Mouse (Mus musculus): ENCODE measurements around the gene Ntpcr. TPM values are rescaled to one million over a fixed set of nuclear protein-coding genes. Genes with fewer than 3 reads are reported as not detected.

The Ntpcr gene
- total and polyA plus RNA-seq, 3 experiments = 40.0 to 45.3 TPM; not detected in 1

DNA sequence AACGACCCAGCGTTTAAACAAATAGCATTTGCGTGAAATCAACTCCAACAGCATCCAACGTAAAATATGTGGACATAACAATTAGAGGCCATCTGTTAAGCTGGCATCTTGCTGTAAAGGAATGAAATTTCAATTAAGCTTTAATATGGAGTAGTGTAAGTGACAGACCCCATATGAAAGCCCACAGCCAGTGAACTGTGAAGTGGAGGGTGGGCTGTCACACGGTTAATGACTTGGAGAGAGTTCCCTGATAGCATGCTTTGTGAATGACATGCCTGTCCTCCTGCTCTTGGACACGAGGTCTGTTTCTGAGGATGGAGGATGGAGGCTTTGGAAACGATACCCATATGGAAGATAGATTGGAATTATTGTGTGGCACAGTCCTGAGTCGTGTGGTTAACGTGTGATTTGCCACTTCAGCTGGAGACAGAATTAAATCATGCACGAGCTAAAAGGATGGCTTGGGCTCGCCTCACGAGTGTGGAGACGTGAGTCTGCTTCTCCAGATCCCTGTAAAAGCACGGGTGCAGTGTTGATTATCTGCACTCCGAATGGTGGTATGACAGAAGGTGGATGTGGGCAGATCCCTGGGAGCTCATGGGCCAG, 26.8 kb upstream of the Ntpcr start:
- no peak overlapping the region for H3K9ac ChIP-seq (ENCODE audit: control insufficient read depth, low read depth, low read length, poor library complexity, severe bottlenecking)
- H3K27ac ChIP-seq (ENCODE audit: control insufficient read depth, low read depth, low read length) = no peak overlapping the region
- no peaks in the 10 kb centered on the region for H3K79me2 ChIP-seq (ENCODE audit: control insufficient read depth, insufficient read depth, low read length, poor library complexity)
- no peaks in the 10 kb centered on the region for H3K4me1 ChIP-seq (ENCODE audit: control insufficient read depth in 1 of 2, insufficient read depth in 2 of 2, low read length in 2 of 2)
- H3K36me3 ChIP-seq (ENCODE audit: control insufficient read depth in 1 of 2, insufficient read depth in 2 of 2, low read length in 2 of 2) = no peaks in the 10 kb centered on the region
- H3K4me3 ChIP-seq (ENCODE audit: control insufficient read depth in 1 of 2, insufficient read depth in 1 of 2, low read depth in 2 of 2, low read length in 2 of 2) = no peak overlapping the region
- H3K27me3 ChIP-seq (ENCODE audit: control insufficient read depth in 1 of 2, insufficient read depth in 2 of 2, low read length in 2 of 2) = no peaks in the 10 kb centered on the region
- DNase-seq (ENCODE audit: low read depth, low spot score) = no peak
- no peak for TF ChIP-seq UBTF (IDR thresholded peaks at IDR 0.05; ENCODE audit: borderline replicate concordance, insufficient read depth, low read depth, low read length)
- no peak for TF ChIP-seq CTCF (IDR thresholded peaks at IDR 0.05 in 2 of 3, conservative IDR thresholded peaks at IDR 0.05 in 1 of 3; ENCODE audit: control insufficient read depth in 1 of 3, insufficient read depth in 1 of 3, low read depth in 2 of 3, low read length in 3 of 3, poor library complexity in 1 of 3, severe bottlenecking in 1 of 3)
- no peak for TF ChIP-seq TBP (IDR thresholded peaks at IDR 0.05; ENCODE audit: low read depth, low read length)
- no peak for TF ChIP-seq HCFC1 (IDR thresholded peaks at IDR 0.05; ENCODE audit: low read depth, low read length)
- TF ChIP-seq ELF1 (IDR thresholded peaks at IDR 0.05; ENCODE audit: low read depth, low read length) = no peak
- no peak for TF ChIP-seq BHLHE40 (IDR thresholded peaks at IDR 0.05; ENCODE audit: borderline replicate concordance, low read depth, low read length)
- no peak for TF ChIP-seq ETS1 (IDR thresholded peaks at IDR 0.05; ENCODE audit: low read depth, low read length)
- no peak for TF ChIP-seq ZKSCAN1 (IDR thresholded peaks at IDR 0.05; ENCODE audit: low read depth, low read length)
- no peak for TF ChIP-seq USF2 (IDR thresholded peaks at IDR 0.05; ENCODE audit: borderline replicate concordance in 1 of 2, insufficient read depth in 1 of 2, low read depth in 1 of 2, low read length in 2 of 2)
- TF ChIP-seq USF1 (IDR thresholded peaks at IDR 0.05; ENCODE audit: low read depth, low read length) = no peak
- TF ChIP-seq TCF12 (IDR thresholded peaks at IDR 0.05; ENCODE audit: low read depth, low read length) = no peak
- H3K9me3 ChIP-seq (replicated peaks; ENCODE audit: insufficient read depth, low read length) = no peaks in the 10 kb centered on the region

DNA sequence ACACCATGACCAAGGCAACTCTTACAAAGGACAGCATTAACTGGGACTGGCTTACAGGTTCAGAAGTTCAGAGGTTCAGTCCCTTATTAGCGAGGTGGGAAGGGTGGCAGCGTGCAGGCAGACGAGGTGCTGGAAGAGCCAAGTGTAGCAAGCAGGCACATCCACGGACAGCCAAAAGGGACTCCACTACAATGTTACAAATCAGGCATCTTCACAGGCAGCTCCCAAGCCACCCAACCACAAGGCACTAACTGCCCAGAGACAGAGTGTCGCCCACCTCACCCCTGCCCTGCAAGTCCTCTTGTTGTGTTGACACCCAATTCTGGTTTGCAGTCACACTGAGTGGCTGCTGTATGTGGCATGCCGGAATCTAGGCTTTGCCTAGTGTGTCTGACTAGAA, 25.3 kb upstream of the Ntpcr start:
- H3K4me1 ChIP-seq (ENCODE audit: control insufficient read depth in 1 of 2, insufficient read depth in 2 of 2, low read length in 2 of 2) = no peaks in the 10 kb centered on the region
- H3K36me3 ChIP-seq (ENCODE audit: control insufficient read depth in 1 of 2, insufficient read depth in 2 of 2, low read length in 2 of 2) = no peaks in the 10 kb centered on the region
- H3K27ac ChIP-seq (ENCODE audit: control insufficient read depth, low read depth, low read length) = no peak overlapping the region
- H3K79me2 ChIP-seq (ENCODE audit: control insufficient read depth, insufficient read depth, low read length, poor library complexity) = no peaks in the 10 kb centered on the region
- H3K4me3 ChIP-seq (ENCODE audit: control insufficient read depth in 1 of 2, insufficient read depth in 1 of 2, low read depth in 2 of 2, low read length in 2 of 2) = no peak overlapping the region
- DNase-seq (ENCODE audit: low read depth, low spot score) = no peak
- no peak for TF ChIP-seq MEF2A (IDR thresholded peaks at IDR 0.05; ENCODE audit: extremely low read depth, insufficient replicate concordance, low read depth, low read length, poor library complexity, severe bottlenecking)
- TF ChIP-seq POLR2AphosphoS5 (IDR thresholded peaks at IDR 0.05; ENCODE audit: borderline replicate concordance, low read depth, low read length) = no peak
- TF ChIP-seq TCF12 (IDR thresholded peaks at IDR 0.05; ENCODE audit: low read depth, low read length) = no peak
- no peak for TF ChIP-seq ZC3H11A (IDR thresholded peaks at IDR 0.05; ENCODE audit: low read depth, low read length)
- TF ChIP-seq GATA1 (IDR thresholded peaks at IDR 0.05; ENCODE audit: low read depth, low read length) = no peak
- no peak for TF ChIP-seq NELFE (IDR thresholded peaks at IDR 0.05; ENCODE audit: low read depth, low read length)
- TF ChIP-seq MYB (IDR thresholded peaks at IDR 0.05; ENCODE audit: low read depth, low read length) = no peak
- no peak for TF ChIP-seq RAD21 (IDR thresholded peaks at IDR 0.05; ENCODE audit: low read depth, low read length)
- no peak for TF ChIP-seq E2F4 (IDR thresholded peaks at IDR 0.05; ENCODE audit: borderline replicate concordance, low read depth, low read length)
- TF ChIP-seq ZKSCAN1 (IDR thresholded peaks at IDR 0.05; ENCODE audit: low read depth, low read length) = no peak
- TF ChIP-seq MAX (IDR thresholded peaks at IDR 0.05; ENCODE audit: low read length) = no peak
- TF ChIP-seq USF2 (IDR thresholded peaks at IDR 0.05; ENCODE audit: borderline replicate concordance in 1 of 2, insufficient read depth in 1 of 2, low read depth in 1 of 2, low read length in 2 of 2) = no peak
- no peaks in the 10 kb centered on the region for H3K9me3 ChIP-seq (replicated peaks; ENCODE audit: insufficient read depth, low read length)
- no peaks in the 10 kb centered on the region for H3K27me3 ChIP-seq (ENCODE audit: control insufficient read depth in 1 of 2, insufficient read depth in 2 of 2, low read length in 2 of 2)
- H3K9ac ChIP-seq (ENCODE audit: control insufficient read depth, low read depth, low read length, poor library complexity, severe bottlenecking) = no peak overlapping the region

Data from MEL (cell line).